Mouse (Mus musculus) stomach, embryonic 14.5 days (tissue): ENCODE data around the gene Wdr46. TPM values are rescaled to one million over a fixed set of nuclear protein-coding genes. Genes with fewer than 3 reads are reported as not detected.
A peak's percentile ranks its signal among the peaks of the same experiment; 100 is the strongest.

Source experiments
- ATAC-seq: fragments of 200-750 bp; cut with Nextera tagmentation; 2 replicates; pipeline ENCODE4 v1.8.0; 2017; ENCODE audit warnings: low read depth, moderate TSS enrichment; ENCODE audit not compliant: insufficient number of reproducible peaks, insufficient read depth, low FRiP score
- H3K27ac ChIP-seq: fragments of 300-500 bp; sonication (generic); 2 replicates; pipeline ENCODE4 v1.5.1; 2014; ENCODE audit warnings: mild to moderate bottlenecking, low read length, moderate library complexity, mixed read lengths
- H3K27me3 ChIP-seq: fragments of 300-500 bp; sonication (generic); 2 replicates; pipeline ENCODE4 v1.6.1; 2014; ENCODE audit warnings: low read length, control low read depth, mixed read lengths; ENCODE audit not compliant: control insufficient read depth, insufficient read depth
- H3K36me3 ChIP-seq: fragments of 300-500 bp; sonication (generic); 2 replicates; pipeline ENCODE4 v1.6.1; 2014; ENCODE audit warnings: mild to moderate bottlenecking, control low read depth, low read length, moderate library complexity, mixed read lengths; ENCODE audit not compliant: control insufficient read depth, insufficient read depth
- H3K4me1 ChIP-seq: fragments of 300-500 bp; sonication (generic); 2 replicates; pipeline ENCODE4 v1.6.1; 2014; ENCODE audit warnings: low read length, control low read depth, mixed read lengths; ENCODE audit not compliant: control insufficient read depth, insufficient read depth
- H3K4me2 ChIP-seq: fragments of 300-500 bp; sonication (generic); replicated peaks from 2 replicates; pipeline ENCODE4 v1.6.1; 2014; ENCODE audit warnings: low read depth, low read length, control low read depth
- H3K4me3 ChIP-seq: fragments of 300-500 bp; sonication (generic); 2 replicates; pipeline ENCODE4 v1.5.1; 2014; ENCODE audit warnings: low read depth, low read length, control low read depth
- H3K9ac ChIP-seq: fragments of 300-500 bp; sonication (generic); replicated peaks from 2 replicates; pipeline ENCODE4 v1.6.1; 2014; ENCODE audit warnings: low read depth, mild to moderate bottlenecking, control low read depth, low read length, moderate library complexity, mixed read lengths
- H3K9me3 ChIP-seq: fragments of 300-500 bp; sonication (generic); 2 replicates; pipeline ENCODE4 v1.6.1; 2016; ENCODE audit warnings: low read depth, low read length, control low read depth; ENCODE audit not compliant: control insufficient read depth
- WGBS: fragments of 180-500 bp; shearing (Covaris S2); extraction: QIAGEN DNeasy Blood & Tissue Kit; methylation state at CpG from one replicate; pipeline ENCODE4 v1.1.7; 2014; 5-methylcytosine and 5-hydroxymethylcytosine counted together
- polyA plus RNA-seq: library from polyadenylated mRNA; unstranded; fragments of >200 nt; fragmentation: Nextera tagmentation; extraction: Ambion mirVana; gene quantifications from 2 replicates; pipeline ENCODE4 v1.2.1, GENCODE M21; 2014

The Wdr46 gene
- polyA plus RNA-seq, 1 experiment from 2014 or later = 19.0 TPM

- H3K27ac ChIP-seq = peak within 1 kb of the TSS; percentile 81
- WGBS = under 1% methylated on average over 34 of the region's 34 CpGs
Observed at GRCm38 (mm10) chr17:33915671-33916250, 24.7 kb upstream of the Wdr46 start, which contains the start of the genes Tapbp and Zbtb22. TSS of gene Tapbp (plus strand) at chr17:33915899. TSS of gene Zbtb22 (plus strand) at chr17:33915904.

DNA sequence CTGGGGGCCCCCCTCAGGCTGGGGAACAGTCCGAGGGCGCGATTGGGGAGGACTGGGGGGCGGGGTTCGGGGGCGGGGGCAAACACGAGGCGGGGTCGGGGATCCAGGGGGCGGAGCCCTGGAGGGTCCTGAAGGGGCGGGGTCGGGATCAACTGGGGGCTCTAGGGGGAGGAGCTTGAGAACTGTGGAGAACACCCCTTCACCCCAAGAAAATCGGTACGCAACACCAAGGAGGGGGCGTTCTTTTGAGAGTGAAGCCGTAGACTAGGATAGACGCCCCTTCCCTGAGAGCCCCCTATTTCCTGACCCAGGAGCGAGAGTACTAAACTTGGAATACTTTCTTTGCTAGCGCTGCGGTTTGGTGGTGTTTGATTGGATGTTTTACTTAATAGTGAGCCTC lies 24.2 kb upstream of the Wdr46 start:
- Histone ChIP-seq H3K9me3 (no peaks in the 10 kb centered on the region), H3K27ac (peak overlapping the region; percentile 81), H3K4me1 (peaks cover 18% of the 10 kb centered on the region), H3K36me3 (peaks cover 32% of the 10 kb centered on the region), H3K9ac (peak overlapping the region; percentile 11; the same call in 1 of the 2 replicates), H3K4me2 (peak overlapping the region; percentile 42), H3K27me3 (no peaks in the 10 kb centered on the region), H3K4me3 (peak overlapping the region; percentile 48)
- ATAC-seq = no peak
- under 1% methylated on average over 15 of the region's 20 CpGs for WGBS

More at GRCm38 (mm10) chr17:33915671-33916250, 24.7 kb upstream of the Wdr46 start, which contains the start of the genes Tapbp and Zbtb22:
- peak within 1 kb of the TSS; percentile 42 for H3K4me2 ChIP-seq
- peak; percentile 91 for ATAC-seq
- H3K9ac ChIP-seq = peak within 1 kb of the TSS; percentile 11; the same call in 1 of the 2 replicates
- H3K9me3 ChIP-seq = no peaks in the 10 kb centered on the region
- H3K27me3 ChIP-seq = no peaks in the 10 kb centered on the region
- peaks cover 37% of the 10 kb centered on the region for H3K36me3 ChIP-seq
- H3K4me1 ChIP-seq = peaks cover 18% of the 10 kb centered on the region
- H3K4me3 ChIP-seq = peak within 1 kb of the TSS; percentile 48

DNA sequence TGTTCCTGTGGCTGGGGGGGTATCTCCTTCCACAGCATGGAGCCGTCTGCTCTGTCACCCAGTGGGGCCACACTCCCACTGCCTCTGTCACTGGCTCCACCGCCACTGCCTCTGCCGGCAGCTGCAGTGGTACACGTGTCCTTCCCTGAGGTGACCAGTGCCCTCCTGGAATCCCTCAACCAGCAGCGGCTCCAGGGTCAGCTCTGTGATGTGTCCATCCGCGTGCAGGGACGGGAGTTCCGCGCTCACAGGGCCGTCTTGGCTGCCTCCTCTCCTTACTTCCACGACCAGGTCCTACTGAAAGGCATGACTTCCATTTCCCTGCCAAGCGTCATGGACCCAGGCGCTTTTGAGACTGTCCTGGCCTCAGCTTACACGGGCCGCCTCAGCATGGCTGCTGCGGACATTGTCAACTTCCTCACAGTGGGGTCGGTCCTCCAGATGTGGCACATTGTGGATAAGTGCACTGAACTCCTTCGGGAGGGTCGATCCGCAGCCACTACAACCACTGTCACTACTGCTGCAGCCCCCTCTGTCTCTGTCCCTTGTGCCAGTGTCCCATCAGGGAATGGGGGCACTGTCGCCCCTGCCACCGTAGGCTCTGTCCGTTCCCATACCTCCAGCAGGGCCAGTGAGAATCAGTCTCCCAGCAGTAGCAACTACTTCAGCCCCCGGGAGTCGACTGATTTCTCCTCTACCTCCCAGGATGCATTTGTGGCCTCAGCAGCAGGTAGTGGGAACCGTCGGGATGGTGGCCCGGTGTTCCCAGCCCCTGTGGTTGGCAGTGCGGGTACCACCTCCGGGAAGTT lies 23.4 kb upstream of the Wdr46 start:
- peak overlapping the region; percentile 42 for H3K4me2 ChIP-seq
- no peak for ATAC-seq
- peak overlapping the region; percentile 11; the same call in 1 of the 2 replicates for H3K9ac ChIP-seq
- no peak overlapping the region; the same call in 1 of the 2 replicates for H3K27ac ChIP-seq
- H3K27me3 ChIP-seq = no peaks in the 10 kb centered on the region
- H3K36me3 ChIP-seq = peaks cover 24% of the 10 kb centered on the region
- peak overlapping the region; percentile 48 for H3K4me3 ChIP-seq
- no peaks in the 10 kb centered on the region for H3K9me3 ChIP-seq
- 75% methylated on average over 31 of the region's 31 CpGs for WGBS
- H3K4me1 ChIP-seq = peaks cover 18% of the 10 kb centered on the region

GRCm38 (mm10) chr17:33917656-33918292 lies 22.7 kb upstream of the Wdr46 start:
- no peaks in the 10 kb centered on the region for H3K9me3 ChIP-seq
- no peak for ATAC-seq
- no peaks in the 10 kb centered on the region for H3K27me3 ChIP-seq
- H3K4me3 ChIP-seq = no peak overlapping the region
- H3K4me1 ChIP-seq = peaks cover 18% of the 10 kb centered on the region
- H3K9ac ChIP-seq = no peak overlapping the region
- no peak overlapping the region for H3K27ac ChIP-seq
- 79% methylated on average over 18 of the region's 18 CpGs for whole genome bisulfite sequencing
- peaks cover 18% of the 10 kb centered on the region for H3K36me3 ChIP-seq
- H3K4me2 ChIP-seq = no peak overlapping the region

DNA sequence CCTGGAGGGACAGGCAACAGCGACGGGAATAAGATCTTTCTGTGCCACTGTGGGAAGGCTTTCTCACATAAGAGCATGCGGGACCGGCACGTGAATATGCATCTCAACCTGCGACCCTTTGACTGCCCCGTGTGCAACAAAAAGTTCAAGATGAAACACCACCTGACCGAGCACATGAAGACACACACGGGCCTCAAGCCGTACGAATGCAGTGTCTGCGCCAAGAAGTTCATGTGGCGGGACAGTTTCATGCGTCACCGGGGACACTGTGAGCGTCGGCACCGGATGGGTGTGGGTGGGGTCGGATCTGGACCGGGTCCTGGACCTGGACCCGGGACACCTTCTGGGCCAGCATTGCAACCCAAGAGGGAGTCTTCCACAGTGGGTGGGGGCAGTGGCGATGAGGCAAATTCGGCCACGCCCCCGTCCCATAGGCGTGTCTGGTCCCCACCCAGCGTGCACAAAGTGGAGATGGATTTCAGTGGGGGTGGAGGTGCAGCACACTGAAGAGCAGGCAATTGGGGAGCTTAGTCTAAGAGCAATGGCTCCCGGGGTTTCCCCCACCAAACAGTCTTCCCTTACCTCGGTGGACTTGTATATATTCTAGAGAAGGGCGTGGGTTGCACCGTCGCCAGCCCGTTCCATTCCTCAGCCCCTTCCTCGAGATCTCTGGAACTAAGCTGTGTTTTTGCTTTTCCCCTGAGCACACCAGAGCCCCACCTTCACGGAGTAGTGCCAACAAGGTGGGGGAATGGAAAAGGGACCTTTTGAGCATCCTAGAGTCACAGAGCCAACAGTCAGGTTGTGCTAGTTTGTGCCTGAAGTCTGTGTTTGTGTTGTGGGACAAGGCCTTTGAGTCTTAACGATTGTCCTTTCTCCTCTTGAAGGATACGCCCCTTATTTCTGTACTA lies 21.9 kb upstream of the Wdr46 start:
- Histone ChIP-seq H3K9me3 (no peaks in the 10 kb centered on the region), H3K4me1 (peaks cover 18% of the 10 kb centered on the region), H3K9ac (no peak overlapping the region), H3K36me3 (peaks cover 13% of the 10 kb centered on the region), H3K27me3 (no peaks in the 10 kb centered on the region), H3K4me2 (peak overlapping the region; percentile 99), H3K4me3 (peak overlapping the region; percentile 70), H3K27ac (peak overlapping the region; percentile 48)
- WGBS = 54% methylated on average over 37 of the region's 37 CpGs
- ATAC-seq = no peak

DNA sequence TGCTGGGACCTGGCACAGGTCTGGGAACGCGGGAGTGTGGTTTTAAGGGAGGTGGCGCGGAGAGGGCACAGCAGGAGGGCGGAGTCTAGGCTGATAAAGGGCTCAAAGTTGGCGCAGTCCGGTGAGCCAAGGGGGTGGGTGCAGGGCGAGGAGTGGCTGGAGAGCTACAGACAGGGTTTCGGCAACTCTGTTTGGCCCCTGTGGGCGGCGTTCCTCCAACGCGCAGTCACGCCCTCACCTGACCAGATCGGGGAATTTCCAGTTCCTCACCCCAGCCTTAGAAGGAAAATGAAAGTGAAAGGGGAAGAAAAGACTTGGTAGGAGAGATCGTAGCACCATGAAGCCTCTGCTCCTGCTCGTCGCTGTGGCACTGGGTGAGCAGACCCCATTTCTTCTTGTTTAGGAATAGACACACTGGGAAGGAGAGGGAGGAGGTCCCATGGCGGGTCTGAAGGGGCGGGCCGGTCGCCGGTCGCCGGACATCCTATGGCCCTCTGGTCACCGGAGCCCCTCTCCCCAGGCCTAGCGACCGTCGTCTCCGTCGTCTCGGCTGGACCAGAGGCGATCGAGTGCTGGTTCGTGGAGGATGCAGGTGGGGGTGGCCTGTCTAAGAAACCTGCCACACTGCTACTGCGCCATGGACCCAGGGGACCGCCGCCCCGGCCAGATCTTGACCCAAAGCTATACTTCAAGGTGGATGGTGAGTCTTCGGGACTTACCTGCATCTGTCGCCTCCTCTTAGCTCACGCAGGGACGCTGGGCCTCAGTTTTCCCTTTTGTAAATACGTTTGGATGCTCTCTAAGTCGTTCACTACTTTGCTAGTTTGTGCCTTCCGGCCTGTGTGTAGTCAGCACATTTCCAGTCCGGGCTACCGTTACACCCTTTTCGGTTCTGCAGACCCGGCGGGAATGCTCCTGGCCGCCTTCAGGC lies 20.8 kb upstream of the Wdr46 start:
- under 1% methylated on average over 52 of the region's 52 CpGs for WGBS
- Histone ChIP-seq H3K9ac (peak overlapping the region; percentile 55), H3K9me3 (no peaks in the 10 kb centered on the region), H3K27ac (peak overlapping the region; percentile 48; the same call in 1 of the 2 replicates), H3K4me2 (peak overlapping the region; percentile 99), H3K4me3 (peak overlapping the region; percentile 70), H3K4me1 (peaks cover 18% of the 10 kb centered on the region), H3K27me3 (no peaks in the 10 kb centered on the region), H3K36me3 (peaks cover 5% of the 10 kb centered on the region; the same call in 1 of the 2 replicates)
- peak; percentile 34 for ATAC-seq
